Mouse (Mus musculus): Measurements from ENCODE around the gene Rbfox1. TPM values are rescaled to one million over a fixed set of nuclear protein-coding genes. Genes with fewer than 3 reads are reported as not detected.

The Rbfox1 gene
- total and polyA plus RNA-seq, 3 experiments: not detected

GRCm38 (mm10) chr16:7081684-7082255, 1196.6 kb downstream of the Rbfox1 start:
- H3K9ac ChIP-seq (ENCODE audit: control insufficient read depth, low read depth, low read length, poor library complexity, severe bottlenecking): no peak overlapping the region
- no peaks in the 10 kb centered on the region for H3K27me3 ChIP-seq (ENCODE audit: control insufficient read depth in 1 of 2, insufficient read depth in 2 of 2, low read length in 2 of 2)
- no peak overlapping the region for H3K27ac ChIP-seq (ENCODE audit: control insufficient read depth, low read depth, low read length)
- no peaks in the 10 kb centered on the region for H3K79me2 ChIP-seq (ENCODE audit: control insufficient read depth, insufficient read depth, low read length, poor library complexity)
- no peaks in the 10 kb centered on the region for H3K9me3 ChIP-seq (replicated peaks; ENCODE audit: insufficient read depth, low read length)
- no peaks in the 10 kb centered on the region for H3K4me1 ChIP-seq (ENCODE audit: control insufficient read depth in 1 of 2, insufficient read depth in 2 of 2, low read length in 2 of 2)
- no peak overlapping the region for H3K4me3 ChIP-seq (ENCODE audit: control insufficient read depth in 1 of 2, insufficient read depth in 1 of 2, low read depth in 2 of 2, low read length in 2 of 2)
- no peak for DNase-seq (ENCODE audit: low read depth, low spot score)
- no peak for TF ChIP-seq TBP (IDR thresholded peaks at IDR 0.05; ENCODE audit: low read depth, low read length)
- TF ChIP-seq GATA1 (IDR thresholded peaks at IDR 0.05; ENCODE audit: low read depth, low read length): no peak
- H3K36me3 ChIP-seq (ENCODE audit: control insufficient read depth in 1 of 2, insufficient read depth in 2 of 2, low read length in 2 of 2): no peaks in the 10 kb centered on the region

GRCm38 (mm10) chr16:7083937-7084336, 1198.8 kb downstream of the Rbfox1 start:
- Histone ChIP-seq H3K27me3 (ENCODE audit: control insufficient read depth in 1 of 2, insufficient read depth in 2 of 2, low read length in 2 of 2) (no peaks in the 10 kb centered on the region), H3K27ac (ENCODE audit: control insufficient read depth, low read depth, low read length) (no peak overlapping the region), H3K9me3 (replicated peaks; ENCODE audit: insufficient read depth, low read length) (no peaks in the 10 kb centered on the region), H3K4me1 (ENCODE audit: control insufficient read depth in 1 of 2, insufficient read depth in 2 of 2, low read length in 2 of 2) (no peaks in the 10 kb centered on the region), H3K36me3 (ENCODE audit: control insufficient read depth in 1 of 2, insufficient read depth in 2 of 2, low read length in 2 of 2) (no peaks in the 10 kb centered on the region), H3K9ac (ENCODE audit: control insufficient read depth, low read depth, low read length, poor library complexity, severe bottlenecking) (no peak overlapping the region), H3K4me3 (ENCODE audit: control insufficient read depth in 1 of 2, insufficient read depth in 1 of 2, low read depth in 2 of 2, low read length in 2 of 2) (no peak overlapping the region), H3K79me2 (ENCODE audit: control insufficient read depth, insufficient read depth, low read length, poor library complexity) (no peaks in the 10 kb centered on the region)
- TF ChIP-seq TAL1 (IDR thresholded peaks at IDR 0.05; ENCODE audit: low read length): no peak
- TF ChIP-seq SIN3A (IDR thresholded peaks at IDR 0.05; ENCODE audit: low read length): no peak
- TF ChIP-seq MYB (IDR thresholded peaks at IDR 0.05; ENCODE audit: low read depth, low read length): no peak
- no peak for TF ChIP-seq MAFK (IDR thresholded peaks at IDR 0.05; ENCODE audit: borderline replicate concordance, low read depth, low read length)
- TF ChIP-seq RCOR1 (IDR thresholded peaks at IDR 0.05; ENCODE audit: low read depth, low read length): no peak
- no peak for TF ChIP-seq E2F4 (IDR thresholded peaks at IDR 0.05; ENCODE audit: borderline replicate concordance, low read depth, low read length)
- TF ChIP-seq HCFC1 (IDR thresholded peaks at IDR 0.05; ENCODE audit: low read depth, low read length): no peak
- no peak for TF ChIP-seq POLR2AphosphoS2 (IDR thresholded peaks at IDR 0.05; ENCODE audit: low read length)
- TF ChIP-seq SMC3 (IDR thresholded peaks at IDR 0.05; ENCODE audit: low read depth, low read length): no peak
- TF ChIP-seq NRF1 (IDR thresholded peaks at IDR 0.05; ENCODE audit: insufficient read depth, low read depth, low read length, poor library complexity, severe bottlenecking): no peak
- no peak for TF ChIP-seq ETS1 (IDR thresholded peaks at IDR 0.05; ENCODE audit: low read depth, low read length)
- no peak for TF ChIP-seq CHD1 (IDR thresholded peaks at IDR 0.05; ENCODE audit: low read depth, low read length)
- DNase-seq (ENCODE audit: low read depth, low spot score): no peak
